Mouse (Mus musculus): Measurements from ENCODE around the gene Rap1gds1. TPM values are rescaled to one million over a fixed set of nuclear protein-coding genes. Genes with fewer than 3 reads are reported as not detected.

Rap1gds1 gene
- polyA plus RNA-seq, 1 experiment, result 25.5 TPM

DNA sequence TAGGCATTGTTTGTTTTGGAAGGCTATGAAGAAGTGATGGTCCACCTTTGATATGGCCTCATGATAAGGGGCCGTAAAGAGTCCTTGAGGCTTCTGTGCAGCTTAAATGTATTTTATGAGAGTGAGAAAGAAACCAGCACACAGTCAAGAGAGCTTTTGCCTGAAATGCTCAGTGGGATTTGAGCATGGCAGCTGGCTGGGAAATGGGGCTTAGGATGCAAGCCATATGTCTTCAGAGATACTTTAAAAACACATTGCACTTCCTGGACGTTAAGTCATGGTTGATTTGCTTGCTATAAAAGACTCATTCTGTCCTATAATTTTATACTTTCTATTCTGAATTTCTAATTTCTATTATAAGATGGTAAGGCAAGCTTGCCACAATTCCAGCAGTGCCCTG lies 28.9 kb upstream of the Rap1gds1 start:
- WGBS, result 95% methylated on average over 2 of the region's 2 CpGs
- no peak for TF ChIP-seq POLR2A (IDR thresholded peaks at IDR 0.05; ENCODE audit: control insufficient read depth, extremely low read depth, insufficient read depth, low read length, poor library complexity)
- H3K27ac ChIP-seq (ENCODE audit: control insufficient read depth, insufficient read depth, low read length), result no peak overlapping the region
- no peak overlapping the region for H3K4me3 ChIP-seq (ENCODE audit: control insufficient read depth, insufficient read depth, low read length)
- H3K4me1 ChIP-seq (replicated peaks; ENCODE audit: control insufficient read depth, insufficient read depth, low read length), result no peaks in the 10 kb centered on the region
- no peaks in the 10 kb centered on the region for H3K27me3 ChIP-seq (ENCODE audit: control insufficient read depth, insufficient read depth, low read length)
- no peaks in the 10 kb centered on the region for H3K36me3 ChIP-seq (ENCODE audit: control insufficient read depth, insufficient read depth, low read length)
- no peak for DNase-seq

DNA sequence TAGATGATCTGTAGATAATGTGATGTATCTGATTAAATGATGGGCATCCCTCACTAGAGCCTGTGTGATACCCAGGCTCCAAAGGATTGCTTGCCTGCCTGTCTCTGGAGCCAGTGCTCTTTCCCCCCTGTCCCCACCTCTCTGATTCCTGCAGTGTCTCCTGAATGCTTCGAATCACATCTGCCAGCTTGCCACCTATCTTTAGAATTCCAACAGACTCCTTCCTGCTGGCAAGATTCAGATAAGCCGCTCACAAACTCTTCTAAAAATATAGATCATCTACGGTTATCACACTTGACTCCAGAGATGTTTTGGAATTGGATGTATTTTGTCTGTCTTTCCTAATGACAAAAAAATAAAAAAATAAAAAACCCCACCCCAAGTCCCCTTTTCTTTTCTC lies 28.3 kb upstream of the Rap1gds1 start:
- no peak for DNase-seq
- H3K27ac ChIP-seq (ENCODE audit: control insufficient read depth, insufficient read depth, low read length), result no peak overlapping the region
- no peak for TF ChIP-seq CTCF (IDR thresholded peaks at IDR 0.05; ENCODE audit: borderline replicate concordance, control insufficient read depth, extremely low read depth, insufficient read depth, low read length, poor library complexity)
- no peak for TF ChIP-seq POLR2A (IDR thresholded peaks at IDR 0.05; ENCODE audit: control insufficient read depth, extremely low read depth, insufficient read depth, low read length, poor library complexity)
- WGBS, result 79% methylated on average over 3 of the region's 3 CpGs
- no peaks in the 10 kb centered on the region for H3K4me1 ChIP-seq (replicated peaks; ENCODE audit: control insufficient read depth, insufficient read depth, low read length)
- no peaks in the 10 kb centered on the region for H3K36me3 ChIP-seq (ENCODE audit: control insufficient read depth, insufficient read depth, low read length)
- no peak overlapping the region for H3K4me3 ChIP-seq (ENCODE audit: control insufficient read depth, insufficient read depth, low read length)
- H3K27me3 ChIP-seq (ENCODE audit: control insufficient read depth, insufficient read depth, low read length), result no peaks in the 10 kb centered on the region

DNA sequence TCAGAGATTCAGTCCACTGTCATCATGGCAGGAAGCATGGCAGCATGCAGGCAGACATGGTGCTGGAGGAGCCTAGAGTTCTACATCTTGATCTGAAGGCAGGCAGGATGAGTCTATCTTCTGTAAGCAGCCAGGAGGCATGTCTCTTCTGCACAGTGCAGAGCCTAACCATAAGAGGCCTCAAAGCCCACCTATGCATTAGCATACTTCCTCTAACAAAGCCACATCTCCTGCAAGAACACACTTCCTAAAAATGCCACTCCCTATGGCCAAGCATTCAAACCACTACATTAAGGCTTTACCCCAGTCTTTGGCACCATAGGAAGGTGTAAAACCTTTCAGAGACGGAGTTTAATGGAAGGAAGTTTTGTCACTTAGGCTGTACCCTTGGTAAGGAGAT lies 26.9 kb upstream of the Rap1gds1 start:
- H3K4me1 ChIP-seq (replicated peaks; ENCODE audit: control insufficient read depth, insufficient read depth, low read length), result no peaks in the 10 kb centered on the region
- no peak for DNase-seq

DNA sequence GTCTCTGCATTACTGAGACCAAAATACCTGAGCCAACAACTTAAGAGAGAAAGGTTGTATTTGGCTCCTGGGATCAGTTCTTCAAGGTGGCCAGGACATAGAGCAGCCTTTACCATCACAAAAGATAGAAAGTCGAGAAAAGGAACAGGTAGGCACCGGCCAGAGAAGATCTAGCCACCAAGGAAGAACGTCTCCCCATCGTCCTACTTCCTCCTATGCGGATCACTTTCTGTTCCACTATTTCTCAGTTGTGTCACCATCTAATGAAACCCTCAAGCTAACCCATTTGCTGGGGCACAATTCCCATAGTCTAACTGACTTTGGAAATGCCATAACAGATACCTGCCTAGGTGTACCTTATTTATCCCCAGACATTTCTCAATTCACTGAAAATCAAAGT lies 24.3 kb upstream of the Rap1gds1 start:
- Histone ChIP-seq H3K4me1 (replicated peaks; ENCODE audit: control insufficient read depth, insufficient read depth, low read length) (no peaks in the 10 kb centered on the region), H3K27ac (ENCODE audit: control insufficient read depth, insufficient read depth, low read length) (no peak overlapping the region), H3K4me3 (ENCODE audit: control insufficient read depth, insufficient read depth, low read length) (no peak overlapping the region), H3K27me3 (ENCODE audit: control insufficient read depth, insufficient read depth, low read length) (no peaks in the 10 kb centered on the region), H3K36me3 (ENCODE audit: control insufficient read depth, insufficient read depth, low read length) (no peaks in the 10 kb centered on the region)
- WGBS, result 91% methylated on average over 5 of the region's 5 CpGs
- TF ChIP-seq POLR2A (IDR thresholded peaks at IDR 0.05; ENCODE audit: control insufficient read depth, extremely low read depth, insufficient read depth, low read length, poor library complexity), result no peak
- no peak for TF ChIP-seq CTCF (IDR thresholded peaks at IDR 0.05; ENCODE audit: borderline replicate concordance, control insufficient read depth, extremely low read depth, insufficient read depth, low read length, poor library complexity)
- DNase-seq, result no peak

More for the DNA sequence above, 26.9 kb upstream of the Rap1gds1 start:
- WGBS, result 82% methylated on average over 1 of the region's 1 CpGs
- Histone ChIP-seq H3K27ac (ENCODE audit: control insufficient read depth, insufficient read depth, low read length) (no peak overlapping the region), H3K27me3 (ENCODE audit: control insufficient read depth, insufficient read depth, low read length) (no peaks in the 10 kb centered on the region), H3K4me3 (ENCODE audit: control insufficient read depth, insufficient read depth, low read length) (no peak overlapping the region), H3K36me3 (ENCODE audit: control insufficient read depth, insufficient read depth, low read length) (no peaks in the 10 kb centered on the region)
- TF ChIP-seq CTCF (IDR thresholded peaks at IDR 0.05; ENCODE audit: borderline replicate concordance, control insufficient read depth, extremely low read depth, insufficient read depth, low read length, poor library complexity) (no peak), POLR2A (IDR thresholded peaks at IDR 0.05; ENCODE audit: control insufficient read depth, extremely low read depth, insufficient read depth, low read length, poor library complexity) (no peak)

DNA sequence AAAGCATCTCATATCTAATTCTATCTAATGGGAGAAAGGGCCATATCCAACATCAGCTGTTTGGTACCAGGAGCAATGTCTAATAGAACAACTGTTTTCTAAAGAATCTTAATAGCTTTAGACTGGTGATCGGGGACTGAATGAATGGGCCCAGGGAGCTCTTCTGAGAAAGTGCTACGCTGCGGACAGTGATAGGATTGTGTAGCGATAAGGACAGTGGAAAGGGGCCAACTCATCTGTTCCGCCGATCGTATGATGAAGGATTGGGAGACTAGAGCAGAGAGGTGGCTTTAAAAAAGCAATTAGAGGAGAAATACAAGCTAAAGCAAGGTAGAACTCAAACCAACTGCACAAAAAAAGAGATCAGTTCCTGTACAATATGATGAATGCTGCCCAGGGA lies 20.9 kb upstream of the Rap1gds1 start:
- Histone ChIP-seq H3K4me1 (replicated peaks; ENCODE audit: control insufficient read depth, insufficient read depth, low read length) (no peaks in the 10 kb centered on the region), H3K4me3 (ENCODE audit: control insufficient read depth, insufficient read depth, low read length) (no peak overlapping the region), H3K27ac (ENCODE audit: control insufficient read depth, insufficient read depth, low read length) (no peak overlapping the region), H3K36me3 (ENCODE audit: control insufficient read depth, insufficient read depth, low read length) (no peaks in the 10 kb centered on the region), H3K27me3 (ENCODE audit: control insufficient read depth, insufficient read depth, low read length) (no peaks in the 10 kb centered on the region)
- 98% methylated on average over 7 of the region's 7 CpGs for WGBS
- no peak for DNase-seq
- TF ChIP-seq CTCF (IDR thresholded peaks at IDR 0.05; ENCODE audit: borderline replicate concordance, control insufficient read depth, extremely low read depth, insufficient read depth, low read length, poor library complexity) (no peak), POLR2A (IDR thresholded peaks at IDR 0.05; ENCODE audit: control insufficient read depth, extremely low read depth, insufficient read depth, low read length, poor library complexity) (no peak)

DNA sequence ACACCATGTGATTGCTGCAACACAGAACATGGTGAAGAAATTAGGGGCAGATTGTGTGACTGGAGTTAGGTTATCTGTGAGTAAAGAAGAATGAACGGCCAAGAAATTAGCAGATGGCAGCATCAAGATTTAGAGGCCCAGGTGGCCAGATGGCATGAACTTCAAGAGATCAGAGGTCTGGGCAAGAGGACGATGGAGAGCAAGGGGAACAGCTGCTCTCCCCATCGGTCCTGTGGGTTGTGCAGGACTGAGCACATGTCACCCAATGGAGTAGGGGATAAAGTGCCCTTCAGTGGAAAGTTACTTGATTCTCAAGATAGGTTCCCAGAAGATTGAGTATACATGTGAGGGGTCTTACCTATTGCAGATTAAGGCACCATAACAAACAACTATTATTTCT lies 13.5 kb upstream of the Rap1gds1 start:
- H3K4me3 ChIP-seq (ENCODE audit: control insufficient read depth, insufficient read depth, low read length), result no peak overlapping the region
- 95% methylated on average over 3 of the region's 3 CpGs for WGBS
- no peak overlapping the region for H3K27ac ChIP-seq (ENCODE audit: control insufficient read depth, insufficient read depth, low read length)
- H3K4me1 ChIP-seq (replicated peaks; ENCODE audit: control insufficient read depth, insufficient read depth, low read length), result no peaks in the 10 kb centered on the region
- TF ChIP-seq POLR2A (IDR thresholded peaks at IDR 0.05; ENCODE audit: control insufficient read depth, extremely low read depth, insufficient read depth, low read length, poor library complexity) (no peak), CTCF (IDR thresholded peaks at IDR 0.05; ENCODE audit: borderline replicate concordance, control insufficient read depth, extremely low read depth, insufficient read depth, low read length, poor library complexity) (no peak)
- no peak for DNase-seq
- H3K27me3 ChIP-seq (ENCODE audit: control insufficient read depth, insufficient read depth, low read length), result no peaks in the 10 kb centered on the region
- no peaks in the 10 kb centered on the region for H3K36me3 ChIP-seq (ENCODE audit: control insufficient read depth, insufficient read depth, low read length)

DNA sequence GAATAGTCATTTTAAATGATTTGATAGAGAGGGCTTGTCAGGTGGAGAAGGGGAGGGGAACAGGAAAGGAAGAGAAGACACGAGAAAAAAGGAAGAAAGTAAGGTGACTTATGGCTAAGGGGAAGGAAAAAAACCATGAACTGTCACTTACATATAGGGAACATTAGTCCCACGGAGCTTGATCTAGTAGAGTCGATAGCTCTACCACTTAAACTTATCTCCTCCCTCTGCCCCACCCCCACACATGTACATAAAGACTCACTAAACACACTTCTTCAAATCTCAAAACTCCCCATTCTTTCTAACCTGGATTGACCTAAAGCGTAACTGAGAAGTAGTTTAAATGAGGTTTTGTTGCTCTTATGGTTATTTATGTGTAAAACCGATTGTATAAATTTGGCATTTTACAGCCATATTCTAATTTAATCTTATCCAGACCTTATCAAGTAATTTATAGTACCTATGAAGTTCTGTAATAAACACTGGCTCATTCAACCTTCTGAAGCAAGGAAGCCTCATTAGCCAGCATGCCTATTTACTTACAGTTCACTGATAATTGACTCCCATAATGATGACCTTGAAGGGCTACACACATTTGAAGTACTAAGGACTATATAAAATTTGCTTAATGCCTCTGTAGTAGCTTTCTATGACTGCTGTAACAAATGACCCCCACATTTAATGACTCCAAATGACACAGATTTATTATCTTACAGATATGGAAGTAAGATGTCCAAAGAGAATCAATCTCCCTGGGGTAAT lies 9.0 kb upstream of the Rap1gds1 start:
- 51% methylated on average over 5 of the region's 5 CpGs for WGBS

More for the DNA sequence above, 9.0 kb upstream of the Rap1gds1 start:
- H3K27me3 ChIP-seq (ENCODE audit: control insufficient read depth, insufficient read depth, low read length), result no peaks in the 10 kb centered on the region
- H3K4me3 ChIP-seq (ENCODE audit: control insufficient read depth, insufficient read depth, low read length), result no peak overlapping the region
- TF ChIP-seq CTCF (IDR thresholded peaks at IDR 0.05; ENCODE audit: borderline replicate concordance, control insufficient read depth, extremely low read depth, insufficient read depth, low read length, poor library complexity), result no peak
- no peak for TF ChIP-seq POLR2A (IDR thresholded peaks at IDR 0.05; ENCODE audit: control insufficient read depth, extremely low read depth, insufficient read depth, low read length, poor library complexity)
- no peaks in the 10 kb centered on the region for H3K4me1 ChIP-seq (replicated peaks; ENCODE audit: control insufficient read depth, insufficient read depth, low read length)
- no peak for DNase-seq
- H3K36me3 ChIP-seq (ENCODE audit: control insufficient read depth, insufficient read depth, low read length), result no peaks in the 10 kb centered on the region
- H3K27ac ChIP-seq (ENCODE audit: control insufficient read depth, insufficient read depth, low read length), result no peak overlapping the region
